Mouse (Mus musculus) midbrain, embryonic 10.5 days (tissue): ENCODE results near the gene Rad51d. TPM values are rescaled to one million over a fixed set of nuclear protein-coding genes. Genes with fewer than 3 reads are reported as not detected.
"Not testable (repeated sequence)": the region's sequence is repeated elsewhere in the genome, so short reads cannot be mapped to it uniquely, and the experiment has no call there.

Source experiments
- DNase-seq: peaks from one replicate; pipeline ENCODE4 v3.0.0-alpha.2; 2017; ENCODE audit warnings: low spot score
- H3K27ac ChIP-seq: fragments of 300-500 bp; sonication (generic); replicated peaks from 2 replicates; pipeline ENCODE4 v1.5.1; 2016; ENCODE audit warnings: mild to moderate bottlenecking
- H3K27me3 ChIP-seq: fragments of 300-500 bp; sonication (generic); 2 replicates; pipeline ENCODE4 v1.6.1; 2016; ENCODE audit warnings: low read depth, mild to moderate bottlenecking; ENCODE audit not compliant: poor library complexity, severe bottlenecking
- H3K36me3 ChIP-seq: fragments of 300-500 bp; sonication (generic); 2 replicates; pipeline ENCODE4 v1.6.1; 2016; ENCODE audit warnings: mild to moderate bottlenecking, moderate library complexity
- H3K4me1 ChIP-seq: fragments of 300-500 bp; sonication (generic); 2 replicates; pipeline ENCODE4 v1.6.1; 2016
- H3K4me3 ChIP-seq: fragments of 300-500 bp; sonication (generic); 2 replicates; pipeline ENCODE4 v1.5.1; 2016; ENCODE audit warnings: mild to moderate bottlenecking, moderate library complexity
- H3K9me3 ChIP-seq: fragments of 300-500 bp; sonication (generic); replicated peaks from 2 replicates; pipeline ENCODE4 v1.6.1; 2016; ENCODE audit warnings: mild to moderate bottlenecking
- WGBS: fragments of 180-500 bp; shearing (Covaris S2); methylation state at CpG from one replicate; pipeline ENCODE4 v1.1.7; 2016; 5-methylcytosine and 5-hydroxymethylcytosine counted together
- polyA plus RNA-seq: library from polyadenylated mRNA; unstranded; fragments of >200 nt; fragmentation: Nextera tagmentation; extraction: Ambion mirVana; gene quantifications from 2 replicates; pipeline ENCODE4 v1.2.1, GENCODE M21; 2016

Rad51d gene
- polyA plus RNA-seq, 1 experiment from 2014 or later: 17.2 TPM

- no peak for DNase-seq
- WGBS: 42% methylated on average over 4 of the region's 4 CpGs
- Histone ChIP-seq H3K27ac (peak overlapping the region; percentile 69), H3K4me3 (peak overlapping the region; percentile 5; the same call in 1 of the 2 replicates), H3K27me3 (peaks cover 9% of the 10 kb centered on the region; the same call in 1 of the 2 replicates), H3K36me3 (no peaks in the 10 kb centered on the region), H3K9me3 (no peaks in the 10 kb centered on the region), H3K4me1 (peaks cover 40% of the 10 kb centered on the region)
These were observed 44.4 kb downstream of the Rad51d start for GRCm38 (mm10) chr11:82846079-82846436.

- H3K4me3 ChIP-seq: peak overlapping the region; percentile 5; the same call in 1 of the 2 replicates
- WGBS: 29% methylated on average over 16 of the region's 16 CpGs
- no peaks in the 10 kb centered on the region for H3K36me3 ChIP-seq
- H3K4me1 ChIP-seq: peaks cover 36% of the 10 kb centered on the region
- peak overlapping the region; percentile 69 for H3K27ac ChIP-seq
- no peaks in the 10 kb centered on the region for H3K9me3 ChIP-seq
- H3K27me3 ChIP-seq: peaks cover 9% of the 10 kb centered on the region; the same call in 1 of the 2 replicates
- peak; percentile 66 for DNase-seq
These were observed 44.9 kb downstream of the Rad51d start for GRCm38 (mm10) chr11:82845415-82846078.

- Histone ChIP-seq H3K9me3 (no peaks in the 10 kb centered on the region), H3K36me3 (no peaks in the 10 kb centered on the region), H3K4me3 (no peak overlapping the region), H3K4me1 (peaks cover 30% of the 10 kb centered on the region), H3K27me3 (peaks cover 9% of the 10 kb centered on the region; the same call in 1 of the 2 replicates), H3K27ac (peak overlapping the region; percentile 69)
- 71% methylated on average over 11 of the region's 11 CpGs for WGBS
- no peak for DNase-seq
These were observed 45.5 kb downstream of the Rad51d start for GRCm38 (mm10) chr11:82844771-82845414.

- DNase-seq: peak; percentile 34
- H3K9me3 ChIP-seq: no peaks in the 10 kb centered on the region
- H3K4me3 ChIP-seq: no peak overlapping the region
- H3K27me3 ChIP-seq: no peaks in the 10 kb centered on the region
- 41% methylated on average over 5 of the region's 5 CpGs for WGBS
- peaks cover 34% of the 10 kb centered on the region for H3K4me1 ChIP-seq
- H3K27ac ChIP-seq: peak overlapping the region; percentile 1
- no peaks in the 10 kb centered on the region for H3K36me3 ChIP-seq
These were observed 51.9 kb downstream of the Rad51d start for GRCm38 (mm10) chr11:82838511-82838910.

- Histone ChIP-seq H3K27ac (peak overlapping the region; percentile 1), H3K4me3 (peak overlapping the region; percentile 21; the same call in 1 of the 2 replicates), H3K27me3 (no peaks in the 10 kb centered on the region), H3K36me3 (no peaks in the 10 kb centered on the region), H3K4me1 (peaks cover 34% of the 10 kb centered on the region), H3K9me3 (no peaks in the 10 kb centered on the region)
- 18% methylated on average over 7 of the region's 7 CpGs for WGBS
- peak; percentile 22 for DNase-seq
These were observed 52.6 kb downstream of the Rad51d start for GRCm38 (mm10) chr11:82837848-82838247.

- H3K4me3 ChIP-seq: no peak overlapping the region
- 0 out of 2 replicates have a peak overlapping the region, but pooled peaks have one; percentile 23 for H3K27ac ChIP-seq
- H3K27me3 ChIP-seq: no peaks in the 10 kb centered on the region
- WGBS: 67% methylated on average over 7 of the region's 7 CpGs
- no peaks in the 10 kb centered on the region for H3K36me3 ChIP-seq
- no peak for DNase-seq
- peaks cover 34% of the 10 kb centered on the region for H3K4me1 ChIP-seq
- no peaks in the 10 kb centered on the region for H3K9me3 ChIP-seq
These were observed 53.2 kb downstream of the Rad51d start for GRCm38 (mm10) chr11:82837192-82837591.

GRCm38 (mm10) chr11:82835616-82836432, 54.6 kb downstream of the Rad51d start:
- no peak overlapping the region for H3K4me3 ChIP-seq
- H3K27ac ChIP-seq: 0 out of 2 replicates have a peak overlapping the region, but pooled peaks have one; percentile 4
- DNase-seq: no peak
- H3K36me3 ChIP-seq: no peaks in the 10 kb centered on the region
- no peaks in the 10 kb centered on the region for H3K27me3 ChIP-seq
- 79% methylated on average over 11 of the region's 11 CpGs for WGBS
- no peaks in the 10 kb centered on the region for H3K9me3 ChIP-seq
- H3K4me1 ChIP-seq: peaks cover 46% of the 10 kb centered on the region

- 91% methylated on average over 7 of the region's 7 CpGs for WGBS
- H3K27ac ChIP-seq, H3K27me3 ChIP-seq: not testable (repeated sequence)
These were observed 56.1 kb downstream of the Rad51d start for GRCm38 (mm10) chr11:82834359-82834758.

GRCm38 (mm10) chr11:82833929-82834328, 56.5 kb downstream of the Rad51d start:
- no peak overlapping the region for H3K4me3 ChIP-seq
- no peak overlapping the region for H3K27ac ChIP-seq
- 95% methylated on average over 8 of the region's 8 CpGs for WGBS
- H3K9me3 ChIP-seq: no peaks in the 10 kb centered on the region
- peaks cover 44% of the 10 kb centered on the region for H3K4me1 ChIP-seq
- no peaks in the 10 kb centered on the region for H3K36me3 ChIP-seq
- DNase-seq: no peak
- no peaks in the 10 kb centered on the region for H3K27me3 ChIP-seq

More at GRCm38 (mm10) chr11:82834359-82834758, 56.1 kb downstream of the Rad51d start:
- H3K4me1 ChIP-seq: peaks cover 48% of the 10 kb centered on the region
- H3K36me3 ChIP-seq, DNase-seq, H3K4me3 ChIP-seq, H3K9me3 ChIP-seq: not testable (repeated sequence)

- H3K27me3 ChIP-seq, H3K4me3 ChIP-seq, H3K9me3 ChIP-seq, DNase-seq, H3K36me3 ChIP-seq: not testable (repeated sequence)
- Histone ChIP-seq H3K4me1 (peaks cover 28% of the 10 kb centered on the region), H3K27ac (0 out of 2 replicates have a peak overlapping the region, but pooled peaks have one; percentile 3)
- WGBS: 80% methylated on average over 10 of the region's 10 CpGs
These were observed 58.0 kb downstream of the Rad51d start for GRCm38 (mm10) chr11:82832402-82832801.

GRCm38 (mm10) chr11:82831008-82831893, 59.2 kb downstream of the Rad51d start:
- H3K9me3 ChIP-seq: no peaks in the 10 kb centered on the region
- H3K4me3 ChIP-seq: no peak overlapping the region
- no peaks in the 10 kb centered on the region for H3K36me3 ChIP-seq
- 44% methylated on average over 10 of the region's 10 CpGs for WGBS
- DNase-seq: no peak
- no peak overlapping the region for H3K27ac ChIP-seq
- no peaks in the 10 kb centered on the region for H3K27me3 ChIP-seq
- H3K4me1 ChIP-seq: peaks cover 23% of the 10 kb centered on the region

GRCm38 (mm10) chr11:82826818-82827217, 63.6 kb downstream of the Rad51d start:
- H3K9me3 ChIP-seq: no peaks in the 10 kb centered on the region
- no peaks in the 10 kb centered on the region for H3K36me3 ChIP-seq
- H3K4me1 ChIP-seq: peaks cover 30% of the 10 kb centered on the region
- no peak overlapping the region for H3K4me3 ChIP-seq
- H3K27me3 ChIP-seq: no peaks in the 10 kb centered on the region
- no peak overlapping the region for H3K27ac ChIP-seq
- no peak for DNase-seq
